Mouse (Mus musculus) forebrain, embryonic 11.5 days (tissue): Measurements from ENCODE around the gene Muc20. TPM values are rescaled to one million over a fixed set of nuclear protein-coding genes. Genes with fewer than 3 reads are reported as not detected.

ENCODE experiments used
- polyA plus RNA-seq: library from polyadenylated mRNA; unstranded; fragments of >200 nt; fragmentation: Nextera tagmentation; extraction: Ambion mirVana; gene quantifications from 2 replicates; pipeline ENCODE4 v1.2.1, GENCODE M21; 2014

Gene Muc20
- polyA plus RNA-seq, 1 experiment from 2014 or later: not detected

Other genes with a start within 250 kb of the Muc20 start
- gene Tfrc, start 188.5 kb downstream of the Muc20 start, polyA plus RNA-seq: 68.4 and 73.6 TPM in 2 replicates
- 11.2 and 12.1 TPM in 2 replicates for gene Tnk2, start 153.6 kb downstream of the Muc20 start, polyA plus RNA-seq
- 0.12 TPM in 1 of 2 replicates, not detected in the other for gene Muc4, start 61.5 kb downstream of the Muc20 start, polyA plus RNA-seq
- not detected in 2 replicates for gene Smbd1, start 13.0 kb upstream of the Muc20 start, polyA plus RNA-seq
- 110 and 118 TPM in 2 replicates for gene Fyttd1, start 80.1 kb upstream of the Muc20 start, polyA plus RNA-seq
- gene Rubcn, start 80.3 kb upstream of the Muc20 start, polyA plus RNA-seq: 18.6 and 21.7 TPM in 2 replicates
- gene Lrch3, start 116.7 kb upstream of the Muc20 start, polyA plus RNA-seq: 38.1 and 39.1 TPM in 2 replicates